Mouse (Mus musculus): ENCODE data around the gene Mdm4.

DNA sequence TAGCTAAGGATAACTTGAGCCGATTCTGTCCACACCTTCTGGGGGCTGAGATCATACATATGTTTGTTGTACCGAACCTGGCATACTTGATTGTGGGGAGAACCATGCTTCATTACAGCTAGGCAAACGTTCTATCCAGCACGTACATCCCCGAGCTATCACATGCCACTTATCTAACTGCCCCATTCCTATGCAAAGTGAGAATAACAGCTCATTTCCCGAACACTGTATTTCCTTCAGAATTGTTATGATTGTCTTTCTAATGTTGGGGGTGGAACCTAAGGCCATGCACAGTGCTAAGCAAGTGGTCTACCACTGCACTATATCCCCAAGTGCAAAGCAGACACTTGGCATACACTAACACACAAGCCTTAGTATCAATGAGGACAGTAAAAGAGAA lies 49.1 kb downstream of the Mdm4 start:
- no peak for TF ChIP-seq POLR2A (IDR thresholded peaks at IDR 0.05; ENCODE audit: insufficient read length, low read depth)
- no peak for TF ChIP-seq MAX (IDR thresholded peaks at IDR 0.05; ENCODE audit: low read depth)
- TF ChIP-seq MYOD1 (IDR thresholded peaks at IDR 0.05; ENCODE audit: control insufficient read depth in 1 of 3, insufficient read length in 2 of 3, low read depth in 2 of 3), result no peak
- TF ChIP-seq POLR2AphosphoS2 (IDR thresholded peaks at IDR 0.05; ENCODE audit: insufficient read length, low read depth), result no peak
- TF ChIP-seq MYOG (IDR thresholded peaks at IDR 0.05; ENCODE audit: control insufficient read depth in 1 of 3, insufficient read depth in 1 of 3, insufficient read length in 2 of 3, low read depth in 2 of 3), result no peak
- no peak for TF ChIP-seq REST (IDR thresholded peaks at IDR 0.05; ENCODE audit: insufficient read depth, insufficient read length)
- TF ChIP-seq CEBPB (IDR thresholded peaks at IDR 0.05; ENCODE audit: insufficient read depth, poor library complexity, severe bottlenecking), result no peak
- TF ChIP-seq USF1 (IDR thresholded peaks at IDR 0.05; ENCODE audit: low read depth), result no peak
- TF ChIP-seq TCF12 (IDR thresholded peaks at IDR 0.05; ENCODE audit: insufficient read depth, poor library complexity, severe bottlenecking), result no peak
- no peak for TF ChIP-seq E2F4 (IDR thresholded peaks at IDR 0.05; ENCODE audit: insufficient read depth)
- no peak for TF ChIP-seq SRF (IDR thresholded peaks at IDR 0.05; ENCODE audit: control insufficient read depth, insufficient read length, low read depth)

Measured in myocyte (in vitro differentiated cells).